Mouse (Mus musculus): Measurements from ENCODE around the gene Psmd13.

DNA sequence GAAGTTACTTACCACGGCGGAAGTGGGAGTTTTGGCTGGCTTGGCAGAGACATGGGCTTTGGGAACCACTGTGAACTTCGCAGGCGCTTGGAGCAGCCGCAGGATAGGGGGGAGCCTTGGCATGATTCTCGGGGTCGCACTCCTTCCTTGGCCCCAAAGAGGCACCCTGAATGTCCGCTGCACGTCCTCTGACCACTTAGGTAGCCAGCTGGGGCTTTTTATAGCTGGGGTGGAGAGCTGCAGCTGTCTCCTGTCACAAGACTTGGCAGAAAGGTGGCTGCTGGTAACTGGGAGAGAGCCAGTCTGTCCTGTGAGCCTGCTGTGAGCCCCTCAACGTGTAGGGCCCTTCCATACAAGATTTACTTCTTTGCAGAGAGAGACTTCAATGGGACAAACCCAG, 18.5 kb downstream of the Psmd13 start, which contains the start of gene Cox8b:
- TF ChIP-seq CTCF (IDR thresholded peaks at IDR 0.05; ENCODE audit: insufficient read depth, low read length), result no peak
- no peak for TF ChIP-seq POLR2A (IDR thresholded peaks at IDR 0.05; ENCODE audit: borderline replicate concordance, extremely low read depth, low read depth, low read length)
